Mouse (Mus musculus) spleen, adult 2 months (tissue): ENCODE measurements around the gene Ctdspl.

Experiments used
- CTCF ChIP-seq: fragments of 200-500 bp; IDR thresholded peaks from 2 replicates; pipeline ENCODE4 v1.5.1; 2011; ENCODE audit warnings: mild to moderate bottlenecking, inconsistent platforms; ENCODE audit not compliant: insufficient read depth, insufficient read length, insufficient replicate concordance; ENCODE audit errors: extremely low read depth
- POLR2A ChIP-seq: fragments of 200-500 bp; IDR thresholded peaks from 2 replicates; pipeline ENCODE4 v1.6.1; 2011; ENCODE audit warnings: low read depth, low read length, inconsistent platforms

GRCm38 (mm10) chr9:119051158-119051557 lies 124.9 kb downstream of the Ctdspl start:
- TF ChIP-seq CTCF (no peak), POLR2A (no peak)
